Mouse (Mus musculus): Measurements from ENCODE around the gene Nol4l. TPM values are rescaled to one million over a fixed set of nuclear protein-coding genes. Genes with fewer than 3 reads are reported as not detected.

Gene Nol4l
- total RNA-seq, 2 experiments from 2014 or later = 0.72 to 4.7 TPM

DNA sequence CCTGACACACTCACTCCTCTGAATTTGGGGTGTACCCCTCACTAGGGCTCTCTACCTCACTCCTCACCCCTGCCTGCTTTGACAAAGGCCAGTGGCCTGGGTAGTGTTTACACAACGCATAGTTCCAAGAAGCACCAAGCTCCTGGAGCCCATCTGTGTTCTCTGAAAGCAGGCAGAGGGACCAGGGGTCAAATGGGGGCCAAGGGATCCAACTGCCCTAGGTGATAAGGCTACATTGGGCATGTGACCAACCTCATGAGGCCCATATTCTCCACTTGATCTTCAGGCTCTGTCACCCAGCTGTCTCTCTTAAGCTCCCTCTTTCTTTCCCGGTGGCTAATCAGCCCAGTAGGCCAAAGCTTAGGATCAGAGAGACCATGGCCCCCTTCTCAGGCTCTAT is 102.8 kb downstream of the Nol4l start:
- no peak for ATAC-seq (replicated peaks; ENCODE audit: poor library complexity, severe bottlenecking)

DNA sequence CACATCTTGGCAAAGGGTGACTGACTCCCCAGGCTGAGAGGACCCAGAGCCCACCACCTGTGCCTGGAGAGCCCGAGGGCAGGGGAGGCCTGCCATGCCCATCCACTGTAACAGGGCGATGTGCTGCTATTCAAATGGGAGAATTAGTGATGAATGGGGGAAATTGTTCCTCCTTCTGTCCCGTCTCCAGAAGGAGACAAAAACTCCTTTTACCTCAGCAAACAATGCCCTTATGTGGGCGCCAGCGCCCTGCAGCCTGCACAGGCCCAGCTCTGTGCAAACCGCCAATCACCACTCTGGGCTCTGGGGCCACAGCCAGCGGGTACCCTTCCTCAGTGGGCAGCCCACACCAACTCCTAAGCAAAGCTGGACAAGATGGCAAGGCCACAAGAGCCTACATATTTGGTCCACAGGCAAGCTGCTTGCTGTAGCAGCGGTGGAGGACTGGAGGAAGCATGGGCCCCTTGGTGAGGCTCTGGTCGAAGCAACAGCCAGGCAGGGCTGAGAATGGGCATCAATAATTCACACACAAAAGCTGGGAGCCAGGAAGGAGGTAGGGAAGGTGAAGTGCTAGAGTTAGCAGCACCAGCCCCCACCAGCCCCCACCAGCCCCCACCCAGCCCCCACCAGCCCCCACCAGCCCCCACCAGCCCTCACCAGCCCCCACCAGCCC is 103.6 kb downstream of the Nol4l start:
- ATAC-seq (replicated peaks; ENCODE audit: poor library complexity, severe bottlenecking) = no peak

DNA sequence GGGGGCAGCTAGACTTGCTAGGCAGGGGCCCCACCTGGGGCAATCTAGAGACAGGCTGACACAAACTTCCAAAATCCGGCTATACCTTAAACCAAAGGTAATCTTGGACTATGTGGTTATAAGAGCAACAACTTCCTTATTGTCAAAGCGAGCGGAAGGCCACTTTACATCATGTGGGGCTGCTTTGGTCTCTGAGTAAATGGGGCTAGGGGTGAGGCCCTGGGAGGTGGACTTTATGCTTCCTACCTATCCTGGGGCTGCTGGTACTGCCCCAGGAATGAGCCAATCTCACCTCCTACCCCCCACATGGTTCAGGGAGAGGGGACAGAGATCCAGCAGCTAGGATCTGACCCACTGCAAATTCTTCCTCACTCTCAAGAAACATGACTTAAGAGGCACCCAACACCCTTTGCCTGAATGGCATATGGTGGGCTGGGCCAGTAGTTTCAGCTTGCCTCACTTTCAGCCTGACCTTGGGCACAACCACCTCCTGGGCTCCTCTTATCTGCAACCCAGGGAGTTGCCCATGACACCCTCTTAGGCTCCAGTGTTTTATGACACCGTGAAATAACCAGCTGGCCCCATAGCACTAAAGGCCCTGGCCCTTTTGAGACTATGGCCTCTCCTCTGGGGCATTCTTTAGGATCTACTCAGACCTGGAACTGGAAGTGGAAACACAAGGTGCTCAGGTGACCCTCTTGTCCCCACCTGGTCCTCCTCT is 104.5 kb downstream of the Nol4l start:
- no peak for ATAC-seq (replicated peaks; ENCODE audit: poor library complexity, severe bottlenecking)

DNA sequence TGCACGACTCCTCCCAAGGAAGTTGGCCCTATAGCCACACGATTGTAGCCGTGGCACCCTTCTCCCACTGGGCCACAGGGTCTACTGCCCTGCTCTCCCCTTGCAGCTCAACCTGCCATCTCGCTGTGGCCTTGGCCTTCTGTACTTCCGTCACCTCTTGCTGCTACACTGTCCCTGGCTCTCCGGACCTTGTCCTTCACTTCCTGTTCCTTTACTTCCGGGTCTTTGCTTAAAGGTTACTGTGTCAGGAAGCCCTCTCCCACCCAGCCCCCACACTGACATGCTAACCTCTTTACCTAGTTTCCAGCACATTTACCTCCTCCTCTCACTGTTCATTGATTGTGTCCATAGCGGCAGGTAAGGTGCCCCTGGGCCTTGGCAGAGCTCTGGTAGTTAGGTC is 105.2 kb downstream of the Nol4l start:
- ATAC-seq (replicated peaks; ENCODE audit: poor library complexity, severe bottlenecking) = peak; percentile 29; the same call in 1 of the 2 replicates

DNA sequence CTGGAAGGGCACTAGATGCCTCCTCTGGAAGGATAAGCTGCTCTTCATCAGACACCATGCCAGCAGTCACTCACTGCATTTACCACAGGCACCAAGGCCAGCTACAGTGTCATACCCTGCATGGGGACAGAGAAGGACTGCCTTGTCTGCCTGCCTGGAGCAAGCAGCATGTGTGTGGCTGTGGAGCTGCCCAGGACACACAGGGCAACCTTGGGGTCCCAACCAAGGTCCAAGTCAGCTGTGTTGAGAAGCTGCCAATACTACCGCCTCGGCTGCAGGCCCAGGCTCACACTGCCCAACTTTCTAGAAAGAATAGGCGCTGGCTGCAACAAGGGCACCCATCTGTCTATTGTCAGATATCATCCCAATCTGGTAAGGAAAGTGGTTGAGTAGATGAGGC is 106.7 kb downstream of the Nol4l start:
- no peak for ATAC-seq (replicated peaks; ENCODE audit: poor library complexity, severe bottlenecking)

DNA sequence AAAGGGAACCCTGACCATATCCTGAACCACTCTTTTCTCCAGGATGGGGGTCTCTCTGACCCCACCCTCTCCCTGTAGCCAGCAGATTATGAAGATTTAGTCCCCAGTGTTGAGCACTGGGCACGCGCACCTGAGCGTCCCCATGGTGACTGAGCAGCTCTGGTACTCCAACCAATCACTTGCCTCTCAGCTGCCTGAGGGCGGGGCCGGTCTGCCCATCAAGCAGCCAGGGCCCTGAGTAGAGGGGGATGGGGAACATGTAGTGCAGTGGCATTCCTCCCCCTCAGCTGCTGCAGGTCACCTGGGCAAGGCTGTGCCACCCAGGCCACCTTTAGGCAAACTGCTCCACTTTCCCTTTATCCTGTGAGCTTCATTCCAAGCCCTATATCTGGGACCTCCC is 107.7 kb downstream of the Nol4l start:
- no peak for ATAC-seq (replicated peaks; ENCODE audit: poor library complexity, severe bottlenecking)

DNA sequence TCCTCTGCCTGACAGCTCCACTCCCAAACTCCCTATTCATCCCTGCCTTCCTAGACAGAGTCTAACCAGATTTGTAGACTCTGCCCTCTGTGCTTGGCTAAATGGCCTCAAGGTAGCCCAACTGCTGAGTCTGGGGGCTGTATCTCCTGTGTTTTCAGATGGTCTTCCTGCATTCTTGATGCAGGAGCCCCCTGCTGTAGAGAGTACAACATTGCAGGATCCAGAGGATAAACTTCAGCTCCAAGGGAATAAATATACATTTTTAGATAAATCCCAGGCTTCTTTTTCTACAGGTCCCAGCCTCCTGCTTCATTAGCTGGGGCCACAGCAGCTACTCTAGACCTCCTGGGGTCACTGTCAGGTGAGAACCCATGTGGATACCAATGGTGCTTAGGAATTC is 108.5 kb downstream of the Nol4l start:
- ATAC-seq (replicated peaks; ENCODE audit: poor library complexity, severe bottlenecking) = peak; percentile 30; the same call in 1 of the 2 replicates

DNA sequence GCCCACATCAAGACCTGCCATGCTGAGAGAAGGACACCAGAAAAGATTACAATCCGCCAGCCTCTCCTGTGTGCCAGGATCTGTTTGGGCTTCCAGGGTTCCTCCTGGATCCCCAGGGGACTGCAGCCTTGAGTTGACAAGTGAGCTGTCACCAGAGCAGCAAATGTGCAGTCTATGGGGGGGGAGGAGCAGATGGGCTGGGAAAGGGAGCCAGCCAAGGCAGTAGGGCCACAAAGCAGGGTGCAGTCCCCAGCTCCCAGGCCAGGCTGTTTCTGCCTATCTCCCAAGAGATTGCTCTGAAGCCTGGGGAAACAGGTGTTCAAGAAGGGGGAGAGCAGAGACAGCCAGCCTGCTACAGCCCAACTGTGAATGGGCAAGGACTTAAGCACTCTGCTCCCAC is 111.4 kb downstream of the Nol4l start:
- no peak for ATAC-seq (replicated peaks; ENCODE audit: poor library complexity, severe bottlenecking)

DNA sequence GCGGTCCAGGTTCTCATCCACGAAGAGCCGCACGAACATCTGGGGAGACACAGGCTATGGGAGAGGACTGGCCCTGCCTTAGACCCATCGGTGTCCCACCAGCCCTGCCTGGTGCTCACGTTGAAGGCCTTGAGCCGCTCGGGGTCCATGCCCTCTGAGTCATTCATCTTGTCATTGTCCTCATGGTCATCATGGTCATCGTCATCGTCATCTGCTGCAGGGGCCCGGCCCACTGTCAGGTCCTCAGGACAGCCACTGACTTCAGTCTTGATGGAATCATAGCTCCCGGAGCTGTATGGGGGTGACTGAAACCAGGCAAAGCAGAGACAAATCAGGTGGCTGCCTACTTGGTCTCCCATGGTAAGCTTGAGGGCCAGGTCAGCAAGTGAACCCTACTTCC is 111.9 kb downstream of the Nol4l start:
- no peak for ATAC-seq (replicated peaks; ENCODE audit: poor library complexity, severe bottlenecking)

DNA sequence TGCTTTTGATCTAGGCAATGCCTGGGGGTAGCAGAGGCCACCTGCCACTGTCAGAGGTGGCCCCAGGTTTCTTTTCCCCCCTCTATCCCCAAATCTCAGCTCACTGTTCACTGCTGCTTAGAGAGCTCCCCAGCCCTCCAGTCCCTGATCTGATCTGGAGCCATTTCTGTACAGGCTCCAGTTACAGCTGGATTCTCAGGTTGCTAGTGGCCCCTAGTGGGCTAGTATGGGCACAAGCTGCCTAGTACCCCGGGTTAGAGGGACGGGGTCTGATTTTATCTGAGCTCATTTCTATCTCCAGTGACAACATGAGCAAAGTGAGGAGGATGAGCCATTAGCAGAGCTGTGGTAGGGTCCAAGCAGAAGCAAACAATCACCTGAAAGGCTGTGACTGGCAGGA is 115.2 kb downstream of the Nol4l start:
- ATAC-seq (replicated peaks; ENCODE audit: poor library complexity, severe bottlenecking) = 0 out of 2 replicates have a peak, but pooled peaks have one; percentile 12

DNA sequence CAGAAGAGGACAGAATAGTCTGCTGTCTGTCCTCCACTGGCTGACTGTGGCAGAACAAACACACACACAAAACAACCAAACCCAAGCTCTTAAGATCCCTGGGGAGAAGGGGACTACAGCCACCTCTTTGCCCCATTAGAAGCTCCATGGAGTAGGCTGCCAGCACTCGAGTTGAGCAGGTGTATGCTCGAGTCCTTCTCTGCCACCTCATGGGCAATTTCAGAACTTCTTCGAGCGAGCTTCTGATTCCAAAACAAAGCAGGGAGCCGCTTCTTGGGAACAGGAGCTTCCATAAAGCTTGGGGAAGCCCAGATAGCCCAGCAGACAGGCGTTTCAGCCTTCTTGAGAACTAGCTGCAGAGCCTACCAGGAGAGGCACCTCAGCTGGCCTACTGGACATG is 117.2 kb downstream of the Nol4l start:
- ATAC-seq (replicated peaks; ENCODE audit: poor library complexity, severe bottlenecking) = no peak

DNA sequence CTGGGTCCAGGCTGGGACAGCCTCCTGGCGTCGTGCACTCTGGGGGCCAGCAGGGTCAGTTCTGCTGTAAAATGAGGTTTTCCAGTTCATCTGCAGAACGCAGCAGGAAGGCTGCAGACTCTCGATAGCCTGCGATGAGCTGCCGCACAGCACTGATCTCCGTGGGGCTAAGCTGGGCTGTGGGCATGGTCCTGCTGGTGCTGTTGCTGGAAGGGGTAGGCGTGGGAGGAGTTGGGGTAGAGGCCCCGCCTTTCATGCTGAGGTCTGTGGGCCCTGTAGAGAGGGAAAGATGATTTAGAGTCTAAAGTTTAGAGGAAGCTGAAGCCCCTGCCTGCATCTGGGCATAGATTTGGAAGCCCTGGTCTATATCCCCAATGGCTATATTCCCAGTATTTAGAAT is 118.2 kb downstream of the Nol4l start:
- ATAC-seq (replicated peaks; ENCODE audit: poor library complexity, severe bottlenecking) = peak; percentile 25; the same call in 1 of the 2 replicates

DNA sequence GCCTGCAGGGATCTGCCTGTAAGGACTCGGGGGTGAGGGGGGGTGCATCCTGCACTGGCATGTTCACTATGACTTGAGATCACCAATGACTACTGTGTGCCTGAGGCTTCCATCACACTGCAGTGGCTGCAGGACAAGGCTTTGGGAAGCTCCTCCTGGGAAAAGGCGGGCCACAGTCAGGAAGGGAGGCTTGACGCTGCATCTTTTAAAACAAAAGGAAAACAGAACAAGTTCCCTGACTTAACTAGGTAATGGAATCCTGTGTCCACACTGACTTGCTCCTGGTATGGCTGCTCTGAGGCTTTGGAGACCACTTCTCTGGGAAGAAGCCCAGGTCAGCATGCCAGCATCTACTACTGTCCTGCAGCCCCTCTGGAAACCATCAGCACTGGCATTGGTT is 120.8 kb downstream of the Nol4l start:
- ATAC-seq (replicated peaks; ENCODE audit: poor library complexity, severe bottlenecking) = no peak

DNA sequence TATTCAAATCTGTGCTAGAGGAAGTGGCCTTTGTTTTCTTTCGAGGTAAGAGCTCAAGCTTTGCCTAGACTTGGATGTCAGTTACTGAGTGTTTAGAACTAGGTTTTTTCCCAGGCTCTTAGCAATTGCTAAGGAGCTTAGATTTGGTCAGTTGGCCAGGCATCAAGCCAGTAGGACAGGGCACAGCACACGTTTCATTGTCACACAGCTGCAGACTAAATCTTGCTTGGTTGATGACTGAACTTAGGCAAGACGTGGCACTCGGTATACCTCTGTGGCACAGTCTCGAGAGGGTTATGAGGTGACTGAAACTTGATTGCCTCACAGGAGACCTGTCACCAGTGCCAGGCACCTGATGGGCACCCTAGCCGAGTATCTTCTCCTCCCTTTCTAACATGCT is 122.9 kb downstream of the Nol4l start:
- no peak for ATAC-seq (replicated peaks; ENCODE audit: poor library complexity, severe bottlenecking)

DNA sequence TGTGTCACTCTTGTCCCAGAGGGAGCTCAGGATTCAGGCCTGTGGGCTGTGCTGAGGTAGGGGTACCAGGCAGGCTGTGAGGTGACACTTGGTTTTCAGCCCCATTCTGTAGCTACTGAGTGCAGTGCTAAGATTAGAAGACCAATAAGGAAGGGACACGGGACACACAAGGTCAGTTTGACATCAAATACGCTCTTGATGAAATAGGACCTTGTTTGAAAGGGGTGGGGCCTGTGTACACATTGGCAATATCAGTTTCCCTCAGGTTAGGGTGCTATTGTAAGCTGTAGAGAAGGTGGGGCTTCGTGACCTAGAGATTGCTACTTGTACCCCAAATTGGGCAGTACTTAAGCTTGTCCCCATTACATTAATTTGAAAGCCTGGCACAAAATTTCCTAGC is 124.9 kb downstream of the Nol4l start:
- no peak for ATAC-seq (replicated peaks; ENCODE audit: poor library complexity, severe bottlenecking)

DNA sequence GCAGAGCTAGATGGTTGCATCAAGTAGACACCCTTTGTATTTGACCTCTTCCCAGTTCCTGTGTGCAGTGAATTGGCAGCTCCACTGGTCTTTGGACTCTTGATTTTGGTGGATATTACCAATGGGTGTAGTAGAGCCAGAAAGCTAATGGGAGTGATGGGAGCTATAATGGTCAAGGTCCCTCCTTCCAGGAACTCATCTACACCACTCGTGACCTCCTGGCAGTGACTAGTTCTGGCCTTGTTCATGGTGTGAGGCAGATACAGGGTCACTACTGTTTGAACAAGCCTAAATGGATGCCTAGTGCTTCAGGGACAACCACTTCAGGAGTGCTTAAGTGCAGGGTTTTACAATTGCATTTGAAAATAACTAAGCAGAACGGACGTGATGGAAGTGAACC is 125.7 kb downstream of the Nol4l start:
- ATAC-seq (replicated peaks; ENCODE audit: poor library complexity, severe bottlenecking) = 0 out of 2 replicates have a peak, but pooled peaks have one; percentile 6

DNA sequence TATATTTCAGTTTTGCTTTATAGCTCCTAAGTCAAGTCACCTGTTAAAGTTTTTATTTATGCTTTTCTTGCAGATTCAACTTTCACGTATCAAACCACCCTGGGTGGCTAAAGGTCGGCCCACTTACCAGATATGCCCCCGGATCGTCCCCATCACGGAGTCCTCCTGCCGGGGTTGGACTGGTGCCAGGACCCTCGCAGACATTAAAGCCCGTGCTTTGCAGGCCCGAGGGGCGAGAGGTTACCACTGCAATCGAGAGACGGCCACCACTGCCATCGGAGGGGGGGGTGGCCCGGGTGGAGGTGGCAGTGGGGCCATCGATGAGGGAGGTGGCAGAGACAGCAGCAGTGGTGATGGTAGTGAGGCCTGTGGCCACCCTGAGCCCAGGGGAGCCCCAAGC is 130.6 kb downstream of the Nol4l start:
- no peak for ATAC-seq (replicated peaks; ENCODE audit: poor library complexity, severe bottlenecking)

DNA sequence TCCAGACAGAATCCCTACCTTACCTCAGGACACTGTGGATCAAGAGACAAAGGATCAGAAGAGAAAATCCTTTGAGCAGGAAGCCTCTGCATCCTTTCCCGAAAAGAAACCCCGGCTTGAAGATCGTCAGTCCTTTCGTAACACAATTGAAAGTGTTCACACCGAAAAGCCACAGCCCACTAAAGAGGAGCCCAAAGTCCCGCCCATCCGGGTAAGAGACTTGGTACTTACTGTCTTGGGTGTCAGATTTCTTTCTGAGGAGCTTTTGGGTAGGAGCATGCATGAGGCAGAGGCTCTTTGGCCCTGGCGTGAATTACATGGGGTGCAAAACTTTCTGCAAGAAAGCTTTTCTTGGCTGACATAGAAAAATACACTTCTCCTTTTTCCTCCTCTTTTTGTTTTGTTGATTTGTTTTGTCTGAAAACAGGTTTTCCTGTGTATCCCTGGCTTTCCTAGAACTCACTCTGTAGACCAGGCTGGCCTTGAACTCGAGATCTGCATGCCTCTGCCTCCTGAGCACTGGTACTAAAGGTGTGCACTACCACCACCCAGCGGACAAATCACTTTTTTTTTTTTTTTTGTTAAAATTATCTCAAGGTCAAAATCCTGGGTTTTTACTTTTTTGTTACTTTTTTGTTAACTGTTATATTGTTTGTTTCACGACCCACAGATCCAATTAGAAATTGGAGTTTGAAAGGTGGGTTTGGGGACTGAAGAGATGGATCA is 131.8 kb downstream of the Nol4l start:
- ATAC-seq (replicated peaks; ENCODE audit: poor library complexity, severe bottlenecking) = no peak

DNA sequence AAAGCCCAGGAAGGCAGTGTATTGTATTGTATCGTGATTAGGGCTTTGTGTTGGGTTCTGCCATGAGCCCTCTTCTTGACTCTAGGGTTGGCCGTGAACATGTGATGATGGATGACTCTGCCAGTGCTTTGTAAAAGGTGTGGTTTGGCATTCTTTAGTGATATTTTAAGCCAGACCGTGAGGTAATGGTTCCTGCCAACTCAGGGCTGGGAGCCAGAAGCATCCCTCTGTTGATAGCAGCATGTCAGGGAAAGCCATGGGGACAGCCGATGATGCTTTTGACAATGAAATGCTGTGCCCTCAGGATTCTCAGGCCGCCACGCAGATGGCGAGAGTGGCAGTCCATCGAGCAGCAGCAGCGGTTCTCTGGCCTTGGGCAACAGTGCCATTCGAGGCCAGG is 136.7 kb downstream of the Nol4l start:
- no peak for ATAC-seq (replicated peaks; ENCODE audit: poor library complexity, severe bottlenecking)

DNA sequence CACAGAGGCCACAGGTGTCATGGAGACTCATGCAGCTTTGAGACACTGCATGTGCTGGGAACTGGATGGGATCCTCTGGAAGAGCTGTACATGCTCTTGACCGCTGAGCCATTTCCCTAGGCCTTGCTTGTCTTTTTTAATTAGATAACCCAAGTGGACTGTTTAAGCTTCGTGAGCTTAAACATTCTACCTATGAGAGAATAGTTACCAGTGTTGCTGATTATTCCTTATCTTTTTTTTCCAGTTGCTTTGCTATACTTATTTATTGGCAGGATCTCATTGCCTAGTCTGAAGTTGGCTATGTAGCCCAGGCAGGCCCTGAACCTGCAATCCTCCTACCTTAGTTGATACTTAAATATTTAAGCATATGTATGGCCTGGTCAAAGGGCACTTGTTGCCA is 139.9 kb downstream of the Nol4l start:
- ATAC-seq (replicated peaks; ENCODE audit: poor library complexity, severe bottlenecking) = no peak

DNA sequence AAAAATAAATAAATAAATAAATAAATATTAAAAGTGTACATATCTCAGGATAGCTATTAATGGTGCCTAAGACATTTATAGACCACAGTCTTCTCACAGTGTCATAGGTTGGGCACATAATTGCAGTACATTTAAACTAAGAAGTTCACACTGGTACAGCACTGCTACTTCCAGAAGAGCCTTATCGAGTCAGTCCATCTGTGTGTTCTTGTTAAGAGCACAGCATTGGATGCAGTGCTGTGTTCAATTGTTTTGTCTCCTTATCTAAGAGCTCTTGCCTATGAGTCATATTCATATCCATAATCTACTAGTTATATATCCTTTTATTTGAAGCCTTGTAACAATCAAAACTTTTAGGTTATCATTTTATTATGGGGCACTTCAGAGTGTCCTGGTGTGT is 149.3 kb downstream of the Nol4l start:
- no peak for ATAC-seq (replicated peaks; ENCODE audit: poor library complexity, severe bottlenecking)
